Mouse (Mus musculus) layer of hippocampus, postnatal 36 days (tissue): ENCODE measurements around the gene Tead2. TPM values are rescaled to one million over a fixed set of nuclear protein-coding genes. Genes with fewer than 3 reads are reported as not detected.
"Not testable (repeated sequence)": the region's sequence is repeated elsewhere in the genome, so short reads cannot be mapped to it uniquely, and the experiment has no call there.

Experiments
- DNase-seq, 2 experiments: peaks; one replicate each; pipeline ENCODE4 v3.0.0; 2022
- total RNA-seq, 2 experiments: library from RNA; stranded (reverse); gene quantifications; 2 replicates each; pipeline ENCODE4 v1.2.3; 2021

Tead2 gene
- total RNA-seq, result 1 to 10 TPM; 2.6 to 7.8 TPM

GRCm38 (mm10) chr7:45215673-45216441 lies at the start of gene Tead2:
Gene Tead2, plus strand, starts transcription at chr7:45215753.
- no peak for DNase-seq

GRCm38 (mm10) chr7:45166950-45167401 lies 48.6 kb upstream of the Tead2 start:
- DNase-seq, result peak in 1 of 2 experiments; percentile 71

- peak in 1 of 2 experiments; percentile 72 for DNase-seq
Measured at GRCm38 (mm10) chr7:45167761-45168445, 47.6 kb upstream of the Tead2 start.

GRCm38 (mm10) chr7:45168656-45169055 lies 46.9 kb upstream of the Tead2 start:
- no peak for DNase-seq

GRCm38 (mm10) chr7:45169495-45169894 lies 46.1 kb upstream of the Tead2 start:
- peak in 1 of 2 experiments; percentile 64 for DNase-seq

- no peak for DNase-seq
Measured at GRCm38 (mm10) chr7:45172974-45173373, 42.6 kb upstream of the Tead2 start.

GRCm38 (mm10) chr7:45173772-45174171 lies 41.8 kb upstream of the Tead2 start:
- DNase-seq, result not testable (repeated sequence)

- no peak for DNase-seq
Measured at GRCm38 (mm10) chr7:45174567-45175280, 40.8 kb upstream of the Tead2 start.

GRCm38 (mm10) chr7:45175398-45175797 lies 40.2 kb upstream of the Tead2 start:
- DNase-seq, result no peak

GRCm38 (mm10) chr7:45175929-45176328 lies 39.6 kb upstream of the Tead2 start:
- no peak for DNase-seq

- DNase-seq, result peak in 1 of 2 experiments; percentile 40
Measured at GRCm38 (mm10) chr7:45176356-45176755, 39.2 kb upstream of the Tead2 start.

GRCm38 (mm10) chr7:45178550-45178949 lies 37.0 kb upstream of the Tead2 start:
- no peak for DNase-seq

GRCm38 (mm10) chr7:45179469-45179868 lies 36.1 kb upstream of the Tead2 start, which contains the start of gene Gfy:
Gene Gfy, minus strand, starts transcription at chr7:45179569.
- no peak for DNase-seq

- no peak for DNase-seq
Measured at GRCm38 (mm10) chr7:45180896-45181477, 34.6 kb upstream of the Tead2 start, which contains the start of gene Pth2. Gene Pth2, plus strand, starts transcription at chr7:45180995.

GRCm38 (mm10) chr7:45181540-45181939 lies 34.0 kb upstream of the Tead2 start:
- DNase-seq, result no peak

- peak; percentile 84 to 85 for DNase-seq
Measured at GRCm38 (mm10) chr7:45182199-45182601, 33.4 kb upstream of the Tead2 start.

GRCm38 (mm10) chr7:45182606-45183005 lies 32.9 kb upstream of the Tead2 start:
- no peak for DNase-seq

- no peak for DNase-seq
Measured at GRCm38 (mm10) chr7:45183672-45184071, 31.9 kb upstream of the Tead2 start.

GRCm38 (mm10) chr7:45185921-45186320 lies 29.6 kb upstream of the Tead2 start:
- DNase-seq, result no peak

- no peak for DNase-seq
Measured at GRCm38 (mm10) chr7:45189600-45189999, 26.0 kb upstream of the Tead2 start.

- DNase-seq, result no peak
Measured at GRCm38 (mm10) chr7:45190186-45190585, 25.4 kb upstream of the Tead2 start.

- no peak for DNase-seq
Measured at GRCm38 (mm10) chr7:45191161-45191560, 24.4 kb upstream of the Tead2 start.
